Mouse (Mus musculus) G1E (cell line): Measurements from ENCODE around the gene Hnrnpr.

Source experiments
- CTCF ChIP-seq: IDR thresholded peaks from 2 replicates; pipeline ENCODE4 v1.5.1; 2012; ENCODE audit warnings: low read depth, low read length, inconsistent platforms, mixed read lengths
- GATA1 ChIP-seq: IDR thresholded peaks from 2 replicates; pipeline ENCODE4 v1.6.1; 2012; ENCODE audit warnings: borderline replicate concordance, low read length, inconsistent platforms, mixed read lengths

GRCm38 (mm10) chr4:136268912-136269311 lies 41.8 kb upstream of the Hnrnpr start:
- TF ChIP-seq CTCF = no peak
- TF ChIP-seq GATA1 = no peak
